In genomic region chr7:16783224-16783688, GRCm38 (mm10) we compare ENCODE assay signal across 1 mouse cellular context.
A peak's percentile ranks its signal among the peaks of the same experiment; 100 is the strongest.
TF ChIP-seq lines count a peak whose summit lies in the region.

No protein-coding gene starts in this region.

TF ChIP-seq in MEL, 35 proteins besides CTCF, POLR2A, EP300 and RAD21 (continued from another document):
- TF ChIP-seq POLR2AphosphoS5 (IDR thresholded peaks at IDR 0.05; ENCODE audit: borderline replicate concordance, low read depth, low read length) = no peak
- no peak for TF ChIP-seq MYB (IDR thresholded peaks at IDR 0.05; ENCODE audit: low read depth, low read length)
- TF ChIP-seq BHLHE40 (IDR thresholded peaks at IDR 0.05; ENCODE audit: borderline replicate concordance, low read depth, low read length) = no peak
- TF ChIP-seq NELFE (IDR thresholded peaks at IDR 0.05; ENCODE audit: low read depth, low read length) = 0 out of 2 replicates have a peak, but pooled peaks have one; percentile 7
- 0 out of 2 replicates have a peak, but pooled peaks have one; percentile 22 for TF ChIP-seq HCFC1 (IDR thresholded peaks at IDR 0.05; ENCODE audit: low read depth, low read length)
- TF ChIP-seq TAL1 (IDR thresholded peaks at IDR 0.05; ENCODE audit: low read length) = peak; percentile 43
- TF ChIP-seq JUND (IDR thresholded peaks at IDR 0.05; ENCODE audit: low read depth, low read length) = no peak
- TF ChIP-seq ZC3H11A (IDR thresholded peaks at IDR 0.05; ENCODE audit: low read depth, low read length) = no peak
- no peak for TF ChIP-seq UBTF (IDR thresholded peaks at IDR 0.05; ENCODE audit: borderline replicate concordance, insufficient read depth, low read depth, low read length)
- TF ChIP-seq TBP (IDR thresholded peaks at IDR 0.05; ENCODE audit: low read depth, low read length) = peak; percentile 19
- no peak; the same call in 1 of the 2 replicates for TF ChIP-seq POLR2AphosphoS2 (IDR thresholded peaks at IDR 0.05; ENCODE audit: low read length)
- TF ChIP-seq CHD2 (IDR thresholded peaks at IDR 0.05; ENCODE audit: low read length) = no peak
- no peak for TF ChIP-seq SMC3 (IDR thresholded peaks at IDR 0.05; ENCODE audit: low read depth, low read length)
- no peak for TF ChIP-seq NRF1 (IDR thresholded peaks at IDR 0.05; ENCODE audit: insufficient read depth, low read depth, low read length, poor library complexity, severe bottlenecking)
- peak; percentile 55; the same call in 1 of the 2 replicates for TF ChIP-seq SIN3A (IDR thresholded peaks at IDR 0.05; ENCODE audit: low read length)
- peak; percentile 94 for TF ChIP-seq MXI1 (IDR thresholded peaks at IDR 0.05; ENCODE audit: low read depth, low read length)
